Mouse (Mus musculus) 3134 (cell line): ENCODE results near the gene Mtx1.

Source experiments
- DNase-seq: peaks from one replicate; pipeline ENCODE4 v3.0.0-alpha.2; 2011; ENCODE audit warnings: low spot score; ENCODE audit not compliant: insufficient read length; ENCODE audit errors: extremely low read depth

Gene Mtx1

GRCm38 (mm10) chr3:89226900-89227299 is at the start of gene Mtx1:
Mtx1 (minus strand) TSS chr3:89227088.
- DNase-seq: no peak

GRCm38 (mm10) chr3:89276061-89276460 is 49.2 kb upstream of the Mtx1 start:
- DNase-seq: no peak

- peak; percentile 47 for DNase-seq
Observed at GRCm38 (mm10) chr3:89271760-89272159, 44.9 kb upstream of the Mtx1 start.

DNA sequence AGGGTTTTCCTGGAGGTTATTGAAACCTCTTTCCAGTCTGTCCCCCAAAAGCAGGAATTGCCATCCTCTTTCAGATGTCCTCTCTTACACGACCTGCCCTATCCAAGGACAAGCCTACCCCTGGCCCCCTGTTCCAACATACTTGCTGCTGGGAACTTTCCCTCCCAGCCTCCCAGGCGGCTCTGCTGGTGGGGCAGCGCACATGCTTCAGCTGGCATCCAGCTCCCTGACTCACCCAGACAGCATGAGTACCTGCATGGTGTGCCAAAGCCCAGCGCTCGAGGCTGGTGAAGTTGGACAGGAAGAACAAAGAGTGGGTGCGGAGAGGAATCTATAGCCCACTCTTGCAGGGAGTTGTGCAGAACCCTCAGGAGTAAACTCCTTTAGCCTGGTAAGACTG is 44.0 kb upstream of the Mtx1 start:
- DNase-seq: peak; percentile 90

DNA sequence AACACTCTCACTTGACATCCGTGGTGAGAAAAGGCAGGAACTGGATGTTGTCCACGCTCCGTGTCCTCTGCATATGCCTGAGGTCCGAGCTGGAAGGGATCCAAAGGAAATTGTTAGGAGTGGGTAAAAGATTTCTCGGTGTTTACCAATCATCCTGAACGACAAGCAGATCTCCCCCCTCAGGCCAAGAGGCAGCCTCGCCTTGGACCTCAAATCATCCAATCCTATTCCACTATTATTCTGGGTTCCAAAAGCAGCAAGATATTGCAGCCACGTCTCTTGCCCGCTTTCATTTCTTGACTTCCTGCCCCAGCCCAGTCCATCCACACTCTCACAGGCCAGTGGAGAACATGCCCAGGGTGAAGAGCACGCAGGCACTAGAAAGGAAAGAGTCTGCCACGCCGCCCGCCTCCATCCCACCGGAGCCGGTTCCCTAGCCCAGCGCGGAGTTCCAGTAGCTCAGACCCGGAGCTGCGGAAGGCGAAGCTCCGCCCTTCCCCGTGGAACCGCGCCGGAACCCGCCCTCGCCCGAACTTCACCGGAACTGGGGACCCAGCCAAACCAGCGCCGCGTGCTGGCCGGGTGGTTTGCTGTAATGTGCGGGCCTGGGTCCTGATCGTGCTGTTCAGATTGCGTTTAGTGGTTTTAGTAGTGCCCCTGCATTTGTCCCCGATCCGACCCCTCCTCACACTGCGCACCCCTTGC is 43.3 kb upstream of the Mtx1 start, which contains the start of gene Slc50a1:
Gene Slc50a1, minus strand, starts transcription at position 520 of the 705 bp plus-strand sequence.
- peak; percentile 89 for DNase-seq

GRCm38 (mm10) chr3:89268916-89269315 is 42.0 kb upstream of the Mtx1 start:
- no peak for DNase-seq

DNA sequence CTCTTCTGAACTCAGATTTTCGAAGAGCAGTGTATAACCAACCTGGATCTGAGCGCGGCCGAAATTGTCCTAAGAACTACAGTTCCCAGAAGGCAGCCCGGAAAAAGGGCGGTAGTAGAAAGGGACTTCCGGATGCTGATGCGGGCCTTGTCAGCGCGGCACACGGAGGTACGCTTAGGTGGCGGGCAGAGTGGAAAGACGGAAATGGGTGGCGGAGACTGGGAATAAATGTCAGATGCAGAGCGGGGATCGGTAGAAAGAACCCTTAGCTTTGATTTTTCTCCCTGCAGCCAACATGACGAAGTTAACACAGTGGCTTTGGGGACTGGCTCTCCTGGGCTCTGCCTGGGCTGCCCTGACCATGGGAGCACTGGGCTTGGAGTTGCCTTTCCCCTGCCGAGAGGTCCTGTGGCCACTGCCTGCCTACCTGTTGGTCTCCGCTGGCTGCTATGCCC is 39.6 kb upstream of the Mtx1 start:
- DNase-seq: peak; percentile 72

DNA sequence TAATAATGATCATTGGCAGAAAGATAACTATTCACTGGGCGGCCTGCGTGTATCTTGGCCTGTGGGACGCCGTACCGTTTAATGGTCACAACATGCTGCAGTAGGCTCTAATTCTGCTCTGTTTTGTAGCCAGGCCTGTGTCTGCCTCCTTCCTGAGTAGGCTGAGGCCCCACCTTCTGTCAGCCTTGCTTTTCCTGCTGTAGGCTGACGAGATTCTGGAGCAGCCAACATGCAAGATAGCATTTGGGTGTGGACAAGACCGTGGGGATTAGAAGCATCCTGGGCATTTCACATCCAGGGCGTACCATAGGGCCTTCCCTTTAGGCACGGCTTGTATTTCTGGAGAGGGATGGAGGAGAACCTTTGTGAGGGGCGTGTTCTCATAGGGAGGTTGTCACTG is 35.5 kb upstream of the Mtx1 start:
- no peak for DNase-seq

GRCm38 (mm10) chr3:89260211-89260610 is 33.3 kb upstream of the Mtx1 start:
- DNase-seq: no peak

GRCm38 (mm10) chr3:89259076-89259475 is 32.2 kb upstream of the Mtx1 start, which contains the start of gene Dpm3:
Dpm3 (plus strand) TSS chr3:89259358.
- no peak for DNase-seq

GRCm38 (mm10) chr3:89256177-89256576 is 29.3 kb upstream of the Mtx1 start:
- no peak for DNase-seq

GRCm38 (mm10) chr3:89254994-89255393 is 28.1 kb upstream of the Mtx1 start:
- DNase-seq: no peak

- DNase-seq: no peak
Observed at GRCm38 (mm10) chr3:89251365-89251895, 24.5 kb upstream of the Mtx1 start.

DNA sequence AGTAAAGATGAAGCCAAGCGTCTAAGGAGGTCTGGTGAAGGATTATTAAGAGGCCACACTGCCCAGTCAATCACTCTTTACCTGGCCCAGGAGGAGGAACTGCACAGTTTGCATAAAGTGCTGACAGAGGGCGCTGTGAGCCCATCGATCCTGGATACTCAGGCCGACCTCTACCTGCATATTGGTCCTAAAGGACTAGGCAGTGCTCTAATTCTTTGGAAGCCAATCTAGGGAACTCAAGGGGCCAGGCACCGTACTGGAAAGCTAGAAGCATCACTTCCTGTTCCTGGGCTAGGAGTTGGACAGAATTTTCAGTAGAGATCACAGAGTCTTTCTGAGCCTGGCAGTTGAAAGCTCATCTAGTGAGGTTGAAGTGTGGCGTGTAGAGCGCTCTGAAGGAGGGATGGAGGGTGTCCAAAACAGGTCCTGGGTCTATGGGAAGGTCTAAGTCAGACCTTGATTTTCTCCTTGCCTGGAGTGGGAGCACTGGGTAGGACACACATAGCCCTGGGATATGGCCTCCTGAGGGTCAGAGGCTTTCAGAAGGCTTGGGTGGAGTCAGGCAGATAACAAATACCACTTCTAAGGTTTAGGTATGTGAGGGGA is 23.6 kb upstream of the Mtx1 start:
- DNase-seq: no peak

- no peak for DNase-seq
Observed at GRCm38 (mm10) chr3:89247466-89247865, 20.6 kb upstream of the Mtx1 start.

- DNase-seq: peak; percentile 91
Observed at GRCm38 (mm10) chr3:89246261-89247100, 19.6 kb upstream of the Mtx1 start, which contains the start of gene Trim46. Trim46 (minus strand) TSS chr3:89246309.

DNA sequence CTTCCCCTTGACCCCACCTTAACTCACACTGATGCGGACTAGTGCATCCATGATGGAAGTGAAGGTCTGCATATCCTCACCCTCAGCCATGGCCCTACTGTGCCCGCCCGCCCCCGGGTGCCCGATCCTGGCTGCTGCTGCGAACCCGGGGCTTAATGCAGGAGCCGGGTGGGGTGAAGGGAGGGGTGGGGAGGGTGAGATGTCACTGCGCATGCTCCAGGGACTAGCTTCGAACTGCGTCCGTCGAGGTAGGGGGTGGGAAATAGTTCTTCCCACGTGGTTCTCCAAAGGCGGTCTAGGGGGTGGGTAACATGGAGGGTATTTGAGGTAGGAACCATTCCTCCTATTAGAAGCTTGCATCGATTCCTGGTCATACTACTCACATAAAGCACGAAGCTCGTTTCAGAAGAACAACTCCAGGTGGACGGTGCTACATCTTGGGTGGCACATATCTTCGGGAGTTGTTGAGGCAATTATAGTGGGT is 18.8 kb upstream of the Mtx1 start, which contains the start of gene Krtcap2:
Gene Krtcap2, plus strand, starts transcription at position 279 of the 484 bp plus-strand sequence.
- DNase-seq: no peak

DNA sequence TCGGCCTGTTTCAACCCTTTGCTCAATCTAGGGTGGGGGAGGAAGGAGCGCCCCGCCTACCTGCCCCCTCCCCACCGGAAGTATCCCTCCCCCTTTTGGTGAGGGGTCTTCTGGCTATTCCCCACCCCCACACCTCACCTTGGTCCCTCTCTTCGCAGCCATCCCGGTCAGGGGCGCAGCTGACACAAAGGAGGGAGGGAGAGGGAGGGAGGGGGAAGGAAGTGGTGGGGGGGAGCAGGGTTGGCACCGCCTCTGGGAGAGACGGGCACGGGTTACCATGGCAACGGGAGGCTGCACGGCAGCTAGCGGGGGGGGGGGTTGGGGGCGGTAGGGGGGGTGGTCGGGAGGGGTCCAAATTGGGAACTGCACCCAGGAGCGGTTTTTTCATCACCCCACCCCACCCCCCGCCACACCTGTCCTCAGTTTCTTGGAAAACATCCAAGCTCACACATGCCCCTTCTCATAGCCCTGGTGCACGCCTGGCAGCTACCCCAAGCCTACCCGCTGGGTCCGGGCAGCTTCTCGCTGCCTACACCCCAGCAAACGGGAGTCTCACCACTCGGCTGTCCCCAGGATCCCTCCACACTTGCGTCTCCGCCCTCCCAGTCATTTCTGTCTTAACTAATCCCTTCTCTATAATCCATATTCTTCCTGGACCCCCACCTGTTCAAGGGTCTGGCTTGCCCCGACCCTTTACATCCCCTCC is 18.2 kb upstream of the Mtx1 start:
- no peak for DNase-seq

GRCm38 (mm10) chr3:89244158-89244981 is 17.5 kb upstream of the Mtx1 start:
- DNase-seq: no peak
